Mouse (Mus musculus): ENCODE measurements around the gene Mfng.

Gene Mfng

GRCm38 (mm10) chr15:78755226-78755625, 18.0 kb downstream of the Mfng start:
- no peak for DNase-seq

GRCm38 (mm10) chr15:78754144-78754543, 19.1 kb downstream of the Mfng start:
- no peak for DNase-seq

- no peak for DNase-seq
These were observed 20.3 kb downstream of the Mfng start for GRCm38 (mm10) chr15:78752991-78753390.

GRCm38 (mm10) chr15:78750608-78751350, 22.5 kb downstream of the Mfng start:
- no peak for DNase-seq

GRCm38 (mm10) chr15:78749855-78750254, 23.4 kb downstream of the Mfng start:
- DNase-seq = peak; percentile 73 to 77

- peak; percentile 85 to 87 for DNase-seq
These were observed 29.1 kb downstream of the Mfng start for GRCm38 (mm10) chr15:78744206-78744605.

GRCm38 (mm10) chr15:78742831-78743230, 30.4 kb downstream of the Mfng start:
- DNase-seq = no peak

- DNase-seq = no peak
These were observed 32.6 kb downstream of the Mfng start for GRCm38 (mm10) chr15:78740662-78741061.

GRCm38 (mm10) chr15:78737146-78737545, 36.1 kb downstream of the Mfng start:
- DNase-seq = no peak

- DNase-seq = peak; percentile 30 to 54
These were observed 36.6 kb downstream of the Mfng start for GRCm38 (mm10) chr15:78736681-78737100.

GRCm38 (mm10) chr15:78736181-78736579, 37.1 kb downstream of the Mfng start:
- no peak for DNase-seq

GRCm38 (mm10) chr15:78735431-78736180, 37.7 kb downstream of the Mfng start:
- peak; percentile 69 to 76 for DNase-seq

- no peak for DNase-seq
These were observed 41.4 kb downstream of the Mfng start for GRCm38 (mm10) chr15:78731830-78732229.

GRCm38 (mm10) chr15:78730315-78731049, 42.8 kb downstream of the Mfng start:
- no peak for DNase-seq

GRCm38 (mm10) chr15:78726697-78727096, 46.6 kb downstream of the Mfng start:
- no peak for DNase-seq

- DNase-seq = no peak
These were observed 52.7 kb downstream of the Mfng start for GRCm38 (mm10) chr15:78720532-78720931.

- peak; percentile 83 to 86 for DNase-seq
These were observed 53.2 kb downstream of the Mfng start for GRCm38 (mm10) chr15:78720094-78720493.

GRCm38 (mm10) chr15:78719416-78719815, 53.9 kb downstream of the Mfng start:
- DNase-seq = peak in 1 of 2 experiments; percentile 38

GRCm38 (mm10) chr15:78718290-78719250, 54.7 kb downstream of the Mfng start, which contains the start of gene Elfn2:
Elfn2 (minus strand) TSS chr15:78718771.
- peak; percentile 29 to 41 for DNase-seq

- peak in 1 of 2 experiments; percentile 33 for DNase-seq
These were observed 56.3 kb downstream of the Mfng start for GRCm38 (mm10) chr15:78716936-78717335.

GRCm38 (mm10) chr15:78715856-78716255, 57.4 kb downstream of the Mfng start:
- no peak for DNase-seq

- no peak for DNase-seq
These were observed 59.5 kb downstream of the Mfng start for GRCm38 (mm10) chr15:78713751-78714150.

Measured in kidney, postnatal 4 days (tissue).